Mouse (Mus musculus) liver, embryonic 14.5 days (tissue): Measurements from ENCODE around the gene Atn1.

Experiments used
- CTCF ChIP-seq: IDR thresholded peaks from 2 replicates; pipeline ENCODE4 v1.5.1; 2016; ENCODE audit warnings: antibody characterized with exemption, low read depth, control low read depth
- EP300 ChIP-seq: IDR thresholded peaks from 2 replicates; pipeline ENCODE4 v1.6.1; 2016; ENCODE audit warnings: antibody characterized with exemption, low read depth

GRCm38 (mm10) chr6:124796200-124796599 is 39.9 kb upstream of the Atn1 start:
- TF ChIP-seq CTCF: no peak
- no peak for TF ChIP-seq EP300
